Mouse (Mus musculus) hindbrain, embryonic 15.5 days (tissue): ENCODE results near the gene Arhgap31. TPM values are rescaled to one million over a fixed set of nuclear protein-coding genes. Genes with fewer than 3 reads are reported as not detected.
"Not testable (repeated sequence)": the region's sequence is repeated elsewhere in the genome, so short reads cannot be mapped to it uniquely, and the experiment has no call there.

ENCODE experiments used
- ATAC-seq: fragments of 200-750 bp; cut with Nextera tagmentation; 2 replicates; pipeline ENCODE4 v1.8.0; 2017; ENCODE audit warnings: low read depth, moderate number of reproducible peaks, moderate TSS enrichment; ENCODE audit not compliant: low FRiP score
- H3K27ac ChIP-seq: fragments of 300-500 bp; sonication (generic); replicated peaks from 2 replicates; pipeline ENCODE4 v1.5.1; 2015; ENCODE audit warnings: mild to moderate bottlenecking, inconsistent platforms
- H3K27me3 ChIP-seq: fragments of 300-500 bp; sonication (generic); 2 replicates; pipeline ENCODE4 v1.6.1; 2015; ENCODE audit warnings: control low read depth, inconsistent platforms
- H3K36me3 ChIP-seq: fragments of 300-500 bp; sonication (generic); 2 replicates; pipeline ENCODE4 v1.6.1; 2015; ENCODE audit warnings: control low read depth, inconsistent platforms
- H3K4me1 ChIP-seq: fragments of 300-500 bp; sonication (generic); replicated peaks from 2 replicates; pipeline ENCODE4 v1.6.1; 2015; ENCODE audit warnings: control low read depth, inconsistent platforms
- H3K4me2 ChIP-seq: fragments of 300-500 bp; sonication (generic); 2 replicates; pipeline ENCODE4 v1.6.1; 2015; ENCODE audit warnings: moderate library complexity, mild to moderate bottlenecking, inconsistent platforms
- H3K4me3 ChIP-seq: fragments of 300-500 bp; sonication (generic); 2 replicates; pipeline ENCODE4 v1.5.1; 2015; ENCODE audit warnings: mild to moderate bottlenecking, inconsistent platforms
- H3K9ac ChIP-seq: fragments of 300-500 bp; sonication (generic); 2 replicates; pipeline ENCODE4 v1.6.1; 2015; ENCODE audit warnings: inconsistent platforms
- H3K9me3 ChIP-seq: fragments of 300-500 bp; sonication (generic); 2 replicates; pipeline ENCODE4 v1.6.1; 2016; ENCODE audit warnings: control low read depth, inconsistent platforms
- WGBS: fragments of 180-500 bp; shearing (Covaris S2); methylation state at CpG from one replicate; pipeline ENCODE4 v1.1.7; 2015; 5-methylcytosine and 5-hydroxymethylcytosine counted together
- polyA plus RNA-seq: library from polyadenylated mRNA; unstranded; fragments of >200 nt; fragmentation: Nextera tagmentation; extraction: Ambion mirVana; gene quantifications from 2 replicates; pipeline ENCODE4 v1.2.1, GENCODE M21; 2015

Gene Arhgap31
- polyA plus RNA-seq, 1 experiment from 2014 or later: 6.4 TPM

DNA sequence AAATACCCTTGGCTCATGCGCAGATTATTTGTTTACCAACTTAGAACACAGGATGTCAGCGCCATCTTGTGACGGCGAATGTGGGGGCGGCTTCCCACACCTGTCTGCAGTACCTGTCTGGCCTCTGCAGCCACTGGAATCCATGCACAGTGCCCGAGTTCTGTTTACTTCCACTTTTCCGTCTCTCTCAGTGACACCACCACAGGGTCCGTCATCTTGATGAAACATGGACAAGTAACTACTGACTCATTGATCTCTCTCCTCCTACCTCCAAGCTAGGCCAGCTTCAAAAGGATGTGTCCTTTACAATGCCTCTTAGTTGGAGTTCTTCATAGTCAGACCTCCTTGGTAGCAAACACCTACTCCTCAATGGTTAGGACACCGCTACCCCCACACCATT is 8.3 kb upstream of the Arhgap31 start:
- Histone ChIP-seq H3K4me3 (no peak overlapping the region), H3K9ac (no peak overlapping the region), H3K27ac (no peak overlapping the region), H3K9me3 (no peaks in the 10 kb centered on the region), H3K4me1 (no peaks in the 10 kb centered on the region), H3K27me3 (no peaks in the 10 kb centered on the region), H3K36me3 (no peaks in the 10 kb centered on the region), H3K4me2 (no peak overlapping the region)
- no peak for ATAC-seq
- WGBS: 94% methylated on average over 9 of the region's 9 CpGs

DNA sequence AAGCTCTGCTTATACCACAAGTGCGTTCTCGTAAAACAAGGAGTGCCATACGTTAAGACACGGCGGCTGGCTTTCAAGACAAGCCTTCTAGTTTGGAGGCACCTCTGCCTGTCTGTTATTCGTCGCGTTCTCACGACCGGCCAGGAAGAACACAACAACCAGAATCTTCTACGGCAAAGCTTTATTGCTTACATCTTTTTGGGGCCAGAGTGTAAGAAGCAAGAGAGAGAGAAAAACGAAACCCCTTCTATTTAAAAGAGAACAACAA is 1.1 kb upstream of the Arhgap31 start:
- not testable (repeated sequence) for ATAC-seq, H3K9ac ChIP-seq, H3K9me3 ChIP-seq, H3K4me3 ChIP-seq, H3K27ac ChIP-seq, H3K27me3 ChIP-seq, H3K36me3 ChIP-seq
- Histone ChIP-seq H3K4me1 (peaks cover 15% of the 10 kb centered on the region), H3K4me2 (peak overlapping the region; percentile 97)
- WGBS: 61% methylated on average over 11 of the region's 12 CpGs

- Histone ChIP-seq H3K27ac (peak overlapping the region; percentile 83), H3K9ac (peak overlapping the region; percentile 78), H3K4me2 (peak overlapping the region; percentile 97), H3K9me3 (no peaks in the 10 kb centered on the region), H3K4me3 (peak overlapping the region; percentile 75), H3K36me3 (no peaks in the 10 kb centered on the region), H3K4me1 (peaks cover 15% of the 10 kb centered on the region), H3K27me3 (0 out of 2 replicates have a peak, but pooled peaks cover 4% of the 10 kb centered on the region)
- peak; percentile 62; the same call in 1 of the 2 replicates for ATAC-seq
- 30% methylated on average over 17 of the region's 17 CpGs for WGBS
Observed at GRCm38 (mm10) chr16:38713404-38714258, 557 bp upstream of the Arhgap31 start.

- Histone ChIP-seq H3K27me3 (0 out of 2 replicates have a peak, but pooled peaks cover 4% of the 10 kb centered on the region), H3K4me1 (peaks cover 15% of the 10 kb centered on the region), H3K27ac (peak overlapping the region; percentile 30; the same call in 1 of the 2 replicates), H3K4me2 (peak overlapping the region; percentile 97), H3K36me3 (no peaks in the 10 kb centered on the region), H3K9me3 (no peaks in the 10 kb centered on the region), H3K9ac (peak overlapping the region; percentile 78), H3K4me3 (peak overlapping the region; percentile 75)
- WGBS: 7% methylated on average over 12 of the region's 12 CpGs
- ATAC-seq: peak; percentile 5; the same call in 1 of the 2 replicates
Observed at GRCm38 (mm10) chr16:38712105-38712504, 969 bp downstream of the Arhgap31 start.

GRCm38 (mm10) chr16:38711245-38711644 is 1.8 kb downstream of the Arhgap31 start:
- 54% methylated on average over 4 of the region's 4 CpGs for WGBS
- Histone ChIP-seq H3K4me1 (peaks cover 15% of the 10 kb centered on the region), H3K27ac (no peak overlapping the region), H3K36me3 (no peaks in the 10 kb centered on the region), H3K9ac (no peak overlapping the region), H3K27me3 (0 out of 2 replicates have a peak, but pooled peaks cover 4% of the 10 kb centered on the region), H3K4me3 (peak overlapping the region; percentile 75), H3K9me3 (no peaks in the 10 kb centered on the region), H3K4me2 (peak overlapping the region; percentile 97)
- no peak for ATAC-seq

DNA sequence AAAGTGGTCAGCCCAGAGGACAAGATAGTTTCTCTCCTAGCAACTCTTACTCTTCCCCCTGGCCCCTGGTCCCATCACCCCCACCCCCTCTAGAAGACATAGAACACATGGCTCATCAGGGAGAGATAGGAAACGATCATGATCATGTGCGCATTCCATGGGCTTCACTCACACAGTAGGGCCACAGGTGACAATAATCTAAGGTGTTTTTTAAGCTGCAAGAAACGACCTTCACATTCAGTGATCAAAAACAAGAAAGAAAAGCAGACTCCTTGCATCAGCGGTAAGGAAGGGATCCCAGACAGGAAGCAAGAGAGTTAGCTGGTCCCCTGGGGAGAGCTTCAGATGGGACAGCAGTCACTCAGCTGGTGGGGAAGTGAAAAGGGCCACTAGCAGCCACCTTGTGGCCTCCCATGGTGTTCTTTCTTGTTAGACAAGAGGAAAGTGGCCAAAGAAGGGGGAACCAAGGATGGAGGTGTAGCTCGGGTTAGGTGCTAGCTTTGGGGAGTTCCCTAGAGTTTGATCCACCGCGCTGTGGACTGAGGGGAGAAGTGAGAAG is 4.0 kb downstream of the Arhgap31 start:
- 67% methylated on average over 7 of the region's 7 CpGs for WGBS
- no peak overlapping the region for H3K4me2 ChIP-seq
- peaks cover 15% of the 10 kb centered on the region for H3K4me1 ChIP-seq
- ATAC-seq: no peak
- no peak overlapping the region for H3K27ac ChIP-seq
- 0 out of 2 replicates have a peak, but pooled peaks cover 4% of the 10 kb centered on the region for H3K27me3 ChIP-seq
- H3K9me3 ChIP-seq: no peaks in the 10 kb centered on the region
- no peak overlapping the region for H3K9ac ChIP-seq
- H3K36me3 ChIP-seq: no peaks in the 10 kb centered on the region
- H3K4me3 ChIP-seq: no peak overlapping the region

GRCm38 (mm10) chr16:38706782-38707181 is 6.3 kb downstream of the Arhgap31 start:
- Histone ChIP-seq H3K9ac (no peak overlapping the region), H3K4me1 (peaks cover 7% of the 10 kb centered on the region; the same call in 1 of the 2 replicates), H3K9me3 (no peaks in the 10 kb centered on the region), H3K4me2 (no peak overlapping the region), H3K4me3 (no peak overlapping the region), H3K27me3 (0 out of 2 replicates have a peak, but pooled peaks cover 2% of the 10 kb centered on the region), H3K36me3 (no peaks in the 10 kb centered on the region), H3K27ac (no peak overlapping the region)
- no peak for ATAC-seq
- 72% methylated on average over 7 of the region's 7 CpGs for WGBS

DNA sequence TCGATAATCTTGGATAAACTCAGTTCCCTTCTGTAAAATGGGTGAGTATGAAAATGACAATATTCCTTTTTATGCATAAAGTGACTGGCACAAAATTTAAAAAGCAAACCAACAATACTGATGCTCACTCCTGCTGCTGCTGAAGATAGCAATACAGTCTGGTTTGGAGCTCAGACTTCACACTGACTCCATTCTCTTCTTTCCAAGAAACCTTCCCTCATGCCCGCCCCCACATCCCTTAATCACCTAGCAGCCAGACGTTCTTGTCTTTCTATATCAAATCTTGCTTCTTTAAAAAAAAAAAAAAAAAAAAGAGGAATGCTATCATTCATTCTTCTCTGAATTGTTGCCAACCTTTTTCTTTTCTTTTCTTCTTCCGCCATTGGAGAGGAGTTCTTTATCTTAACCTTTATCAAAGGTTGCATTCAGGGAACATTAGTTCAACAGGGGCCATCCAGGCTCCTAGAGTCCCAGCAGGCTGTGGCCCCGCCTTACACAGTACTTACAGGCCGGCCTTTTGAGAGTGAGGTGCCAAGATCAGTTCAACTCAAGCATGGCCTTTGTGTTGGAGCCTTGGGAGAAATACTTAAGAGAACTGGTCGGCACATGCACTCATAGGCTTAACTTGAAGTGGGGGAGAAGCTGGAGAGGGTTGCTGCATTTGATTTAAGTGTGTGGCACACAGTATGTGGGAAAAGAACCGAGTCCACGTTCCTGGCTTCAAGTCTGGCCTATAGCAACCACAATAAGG is 7.4 kb downstream of the Arhgap31 start:
- Histone ChIP-seq H3K4me2 (no peak overlapping the region), H3K36me3 (no peaks in the 10 kb centered on the region), H3K4me3 (no peak overlapping the region), H3K9me3 (no peaks in the 10 kb centered on the region), H3K9ac (no peak overlapping the region), H3K27me3 (no peaks in the 10 kb centered on the region), H3K27ac (no peak overlapping the region), H3K4me1 (0 out of 2 replicates have a peak, but pooled peaks cover 10% of the 10 kb centered on the region)
- 65% methylated on average over 9 of the region's 9 CpGs for WGBS
- ATAC-seq: no peak

GRCm38 (mm10) chr16:38703501-38703900 is 9.6 kb downstream of the Arhgap31 start:
- no peak overlapping the region for H3K4me3 ChIP-seq
- no peak overlapping the region for H3K27ac ChIP-seq
- H3K4me2 ChIP-seq: no peak overlapping the region
- ATAC-seq: no peak
- H3K4me1 ChIP-seq: 0 out of 2 replicates have a peak, but pooled peaks cover 10% of the 10 kb centered on the region
- no peaks in the 10 kb centered on the region for H3K9me3 ChIP-seq
- H3K36me3 ChIP-seq: no peaks in the 10 kb centered on the region
- WGBS: 64% methylated on average over 6 of the region's 6 CpGs
- H3K27me3 ChIP-seq: no peaks in the 10 kb centered on the region
- no peak overlapping the region for H3K9ac ChIP-seq

GRCm38 (mm10) chr16:38702316-38702715 is 10.8 kb downstream of the Arhgap31 start:
- Histone ChIP-seq H3K36me3 (no peaks in the 10 kb centered on the region), H3K4me3 (no peak overlapping the region), H3K9me3 (no peaks in the 10 kb centered on the region), H3K4me1 (0 out of 2 replicates have a peak, but pooled peaks cover 10% of the 10 kb centered on the region), H3K27ac (no peak overlapping the region), H3K27me3 (no peaks in the 10 kb centered on the region), H3K9ac (no peak overlapping the region), H3K4me2 (no peak overlapping the region)
- 86% methylated on average over 3 of the region's 3 CpGs for WGBS
- ATAC-seq: no peak

- Histone ChIP-seq H3K9ac (no peak overlapping the region), H3K4me2 (peak overlapping the region; percentile 19; the same call in 1 of the 2 replicates), H3K27me3 (no peaks in the 10 kb centered on the region), H3K27ac (peak overlapping the region; percentile 11; the same call in 1 of the 2 replicates), H3K36me3 (no peaks in the 10 kb centered on the region), H3K9me3 (no peaks in the 10 kb centered on the region), H3K4me3 (no peak overlapping the region), H3K4me1 (0 out of 2 replicates have a peak, but pooled peaks cover 10% of the 10 kb centered on the region)
- no peak for ATAC-seq
- 18% methylated on average over 9 of the region's 9 CpGs for WGBS
Observed at GRCm38 (mm10) chr16:38701492-38702185, 11.4 kb downstream of the Arhgap31 start.
